Mouse (Mus musculus) c-Kit-positive CD71-positive TER-119-negative erythroid progenitor cells, embryonic 14.5 days (primary cell): ENCODE results near the gene Cgnl1.
"Not testable (repeated sequence)": the region's sequence is repeated elsewhere in the genome, so short reads cannot be mapped to it uniquely, and the experiment has no call there.

Experiments used
- DNase-seq: peaks from one replicate; pipeline ENCODE4 v3.0.0-alpha.2; 2013; ENCODE audit warnings: low read depth

The Cgnl1 gene

DNA sequence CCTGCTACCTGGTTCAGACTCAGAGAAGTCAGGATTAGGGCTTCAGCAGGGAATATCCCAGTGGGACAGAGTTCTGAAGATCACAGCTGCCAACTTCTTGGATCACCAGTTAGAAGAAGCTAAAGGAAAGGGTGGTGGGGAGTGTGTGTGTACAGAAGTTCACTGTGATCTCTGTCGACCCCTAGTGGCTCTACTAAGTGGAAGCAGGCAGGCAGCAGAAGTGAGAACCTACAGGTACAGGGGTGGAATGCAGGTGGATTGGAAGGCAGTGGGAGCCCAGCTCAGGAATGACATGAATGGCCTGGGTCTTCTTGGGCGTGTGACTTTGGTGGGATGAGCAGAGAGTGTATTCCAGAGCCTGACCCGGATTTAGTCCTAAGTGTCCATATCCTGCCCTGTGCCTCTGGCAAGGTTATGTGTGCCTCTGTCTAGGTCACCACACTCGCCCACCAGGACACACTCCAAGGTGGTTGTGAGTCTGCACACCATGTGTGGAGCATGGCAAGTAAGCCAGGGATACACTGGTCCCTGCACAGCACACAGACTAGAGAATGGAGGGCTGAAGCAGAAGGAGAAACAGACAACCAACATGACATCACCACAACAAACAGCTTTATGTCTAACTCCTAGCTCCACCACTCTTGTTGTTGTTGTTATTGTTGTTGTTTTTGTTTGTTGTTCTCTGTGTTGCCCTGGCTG, 147.4 kb downstream of the Cgnl1 start:
- DNase-seq: no peak

DNA sequence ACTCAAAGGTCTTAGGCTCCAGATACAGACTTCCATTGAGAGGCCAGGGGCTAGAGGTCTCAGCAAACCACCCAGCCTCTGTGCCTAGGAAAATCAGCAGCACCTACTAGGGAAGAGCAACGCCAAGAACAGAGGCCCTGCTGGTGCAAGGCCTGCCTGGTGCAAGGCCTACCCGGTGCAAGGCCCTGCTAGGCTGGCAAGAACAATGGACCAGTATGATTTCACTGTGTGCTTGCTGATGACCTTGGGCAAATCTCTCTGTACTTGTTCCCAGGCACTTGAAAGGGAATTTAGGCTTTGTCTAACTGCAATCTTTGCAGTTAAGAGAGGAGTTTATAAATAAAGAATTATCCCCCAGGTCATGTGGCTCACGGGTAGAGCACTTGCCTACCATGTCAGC, 148.8 kb downstream of the Cgnl1 start:
- no peak for DNase-seq

DNA sequence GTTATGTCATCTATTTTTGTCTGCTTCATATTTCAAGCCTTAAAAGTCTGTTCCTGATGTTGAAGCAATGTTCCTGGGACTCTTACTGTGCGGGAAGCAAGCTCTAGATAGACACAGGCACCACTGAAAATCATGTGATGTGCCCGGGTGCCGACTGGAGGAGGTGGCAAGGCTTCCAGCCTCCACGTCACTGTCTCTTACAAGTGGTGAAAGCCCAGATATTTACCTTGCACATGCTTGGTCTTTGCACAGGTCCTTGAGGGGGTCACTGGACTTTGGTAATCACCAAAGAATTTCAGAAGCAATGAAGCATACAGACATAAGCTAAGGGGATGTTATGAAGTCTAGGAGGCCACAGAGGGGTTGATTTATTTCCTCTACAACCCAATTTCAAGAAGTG, 149.4 kb downstream of the Cgnl1 start:
- DNase-seq: no peak

DNA sequence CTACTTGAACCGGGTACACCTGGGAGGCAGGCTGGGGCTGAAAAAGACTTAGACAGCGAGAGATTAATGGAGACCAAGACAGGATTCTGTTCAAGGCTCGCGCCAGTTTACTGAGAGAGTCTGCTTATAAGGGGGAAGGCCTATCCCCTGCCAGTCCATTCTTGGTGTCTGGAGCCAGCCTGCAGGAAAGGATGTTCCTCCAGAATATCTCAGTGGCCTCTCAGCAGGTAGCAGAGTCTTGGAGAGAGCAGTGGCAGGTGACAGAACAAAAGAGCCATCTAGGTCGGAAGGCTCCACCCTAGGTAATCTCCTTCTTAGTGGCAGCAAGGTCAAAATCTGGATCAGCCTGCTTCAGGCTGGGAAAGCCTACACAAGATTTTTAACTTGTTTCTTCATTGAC, 151.3 kb downstream of the Cgnl1 start:
- not testable (repeated sequence) for DNase-seq

DNA sequence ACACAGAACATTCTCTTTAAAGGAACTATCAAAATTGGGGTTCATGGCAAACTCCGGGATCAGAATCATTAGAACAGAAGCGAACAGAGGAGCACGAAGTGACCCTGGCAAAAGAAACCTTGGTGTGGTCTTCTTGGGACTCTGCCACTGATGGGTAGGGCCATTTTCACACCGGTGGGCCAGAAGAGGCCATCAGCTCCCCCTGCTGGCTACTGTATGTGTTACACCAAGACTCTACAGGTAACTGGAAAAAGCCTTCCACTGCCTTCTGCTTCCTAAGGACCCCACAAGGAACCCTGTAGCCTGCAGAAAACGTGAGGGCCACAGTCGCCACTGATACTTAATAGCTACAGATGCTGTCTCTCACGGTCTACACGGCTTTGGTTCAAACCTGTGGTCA, 154.0 kb downstream of the Cgnl1 start:
- no peak for DNase-seq

DNA sequence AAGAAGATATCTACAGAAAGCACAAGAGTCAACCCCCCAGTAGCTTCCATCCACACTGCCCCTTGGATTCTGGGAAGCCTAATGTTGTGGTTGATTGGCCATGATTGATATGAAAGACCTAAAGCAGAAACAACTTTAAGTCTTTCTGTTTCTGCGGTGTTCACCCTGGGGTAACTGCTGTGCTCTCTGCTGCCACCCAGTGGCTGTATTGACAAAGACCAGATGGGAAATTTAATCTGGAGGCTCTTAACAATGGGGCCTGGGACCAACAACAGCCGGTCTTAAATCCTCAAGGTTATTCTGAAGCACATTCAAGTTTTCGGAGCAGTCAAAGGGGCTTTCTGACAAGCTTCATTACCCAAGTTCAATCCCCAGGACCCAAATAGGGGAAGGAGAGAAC, 155.2 kb downstream of the Cgnl1 start:
- peak; percentile 75 for DNase-seq

DNA sequence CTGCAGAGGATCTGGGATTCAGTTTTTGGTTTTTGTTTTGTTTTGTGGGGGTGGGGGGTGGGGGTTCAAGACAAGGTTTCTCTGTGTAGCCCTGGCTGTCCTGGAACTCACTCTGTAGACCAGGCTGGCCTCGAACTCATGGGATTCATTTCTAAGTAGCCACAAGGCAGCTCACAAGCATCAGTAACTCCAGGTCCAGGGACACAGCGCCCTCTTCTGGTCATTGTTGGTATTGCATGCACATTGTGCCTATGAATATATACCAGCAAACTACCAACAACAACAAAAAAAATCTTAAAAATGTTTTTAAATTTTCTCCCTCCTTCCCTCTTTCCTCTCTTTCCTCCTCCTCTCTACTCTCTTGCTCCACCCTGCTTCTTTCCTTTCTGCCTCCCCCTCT, 156.8 kb downstream of the Cgnl1 start:
- DNase-seq: peak; percentile 51

DNA sequence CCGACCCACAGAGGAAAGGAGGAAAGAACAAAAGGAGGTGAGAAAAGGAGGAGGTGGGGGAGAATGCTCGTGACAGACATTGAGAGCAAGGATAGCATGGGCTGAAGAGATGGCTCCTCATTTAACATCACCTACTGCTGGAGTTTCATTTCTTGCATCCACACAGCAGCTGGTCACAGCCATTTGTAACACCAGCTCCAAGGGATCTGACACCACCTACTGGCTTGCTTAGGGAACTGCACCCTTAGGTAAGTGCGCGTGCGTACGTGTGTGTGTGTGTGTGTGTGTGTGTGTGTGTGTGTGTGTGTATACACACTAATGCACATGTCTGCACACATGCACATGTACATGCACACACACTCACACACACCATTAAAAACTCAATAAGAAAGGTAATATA, 158.4 kb downstream of the Cgnl1 start:
- DNase-seq: no peak

DNA sequence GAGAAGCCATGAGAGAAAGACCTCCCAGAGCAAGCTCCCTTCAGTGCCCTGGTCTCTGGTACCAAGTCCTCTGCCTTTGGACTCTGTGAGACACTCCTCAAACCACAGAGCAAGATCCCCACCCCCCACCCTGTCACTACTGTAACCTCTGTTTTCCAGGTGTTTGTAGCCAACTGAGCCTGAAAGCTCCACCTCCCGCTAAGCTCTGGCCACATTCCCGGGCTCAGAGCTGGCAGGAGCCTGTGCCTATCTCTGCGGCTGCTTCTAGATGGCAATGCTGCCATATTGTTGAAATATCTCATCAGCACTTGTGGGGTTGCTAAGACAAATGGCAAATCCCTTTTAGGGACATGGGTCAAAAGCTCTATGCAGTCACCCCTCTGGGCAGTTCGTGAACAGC, 159.5 kb downstream of the Cgnl1 start:
- no peak for DNase-seq

DNA sequence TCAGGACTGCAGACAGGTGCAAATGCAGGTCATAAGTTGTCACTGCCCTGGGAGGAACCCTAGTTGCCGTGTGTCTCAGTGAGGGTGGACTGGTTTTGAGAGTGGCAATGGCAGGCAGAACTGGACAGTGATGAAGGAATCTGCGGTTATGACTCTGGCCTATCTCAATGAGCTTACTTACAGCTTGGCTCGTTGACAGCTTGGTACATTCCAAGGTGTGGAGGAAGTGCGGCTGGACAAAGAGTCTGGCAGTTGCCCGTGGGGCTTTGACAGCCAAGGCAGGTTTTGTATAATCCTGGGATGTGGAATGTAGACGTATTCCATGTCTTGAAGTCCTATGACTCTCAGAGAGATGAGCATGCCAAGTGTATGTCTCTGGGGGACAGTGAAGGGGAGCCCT, 162.4 kb downstream of the Cgnl1 start:
- no peak for DNase-seq

DNA sequence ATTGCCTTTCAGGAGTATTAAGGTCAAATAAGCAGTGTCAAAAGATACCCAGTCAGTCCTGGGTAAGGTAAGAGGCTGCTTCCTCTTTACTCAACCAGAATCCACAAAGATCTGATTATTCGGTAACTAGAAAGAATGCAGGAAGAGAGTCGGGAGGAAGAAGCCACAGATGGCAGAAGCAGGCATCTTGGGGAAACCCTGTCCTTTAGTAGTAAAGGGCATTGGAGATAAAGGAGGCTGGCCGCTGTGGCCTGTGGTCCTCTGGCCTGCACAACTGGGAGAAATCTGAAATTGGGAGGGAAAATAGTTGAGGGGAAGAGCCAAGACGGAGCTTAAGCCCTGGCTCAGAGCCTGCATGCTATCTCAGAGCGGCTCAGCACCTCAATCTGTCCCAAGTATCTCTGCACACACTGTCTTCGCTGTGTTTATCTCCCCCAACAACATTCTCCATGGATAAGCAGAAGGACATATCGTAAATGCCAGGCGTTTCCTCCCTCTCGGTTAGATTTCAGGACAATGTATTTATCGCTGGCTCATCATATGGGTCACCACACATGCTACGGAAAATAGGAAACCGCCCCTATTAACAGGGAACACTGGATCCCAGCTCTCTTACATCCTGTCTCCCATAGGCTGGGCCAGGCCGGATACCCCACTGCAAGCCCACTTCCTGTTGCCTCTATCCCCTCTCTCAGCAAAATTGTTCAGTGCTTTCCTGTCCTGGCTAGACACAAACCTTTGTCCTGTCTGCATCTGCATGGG, 164.9 kb downstream of the Cgnl1 start:
- peak; percentile 66 for DNase-seq

DNA sequence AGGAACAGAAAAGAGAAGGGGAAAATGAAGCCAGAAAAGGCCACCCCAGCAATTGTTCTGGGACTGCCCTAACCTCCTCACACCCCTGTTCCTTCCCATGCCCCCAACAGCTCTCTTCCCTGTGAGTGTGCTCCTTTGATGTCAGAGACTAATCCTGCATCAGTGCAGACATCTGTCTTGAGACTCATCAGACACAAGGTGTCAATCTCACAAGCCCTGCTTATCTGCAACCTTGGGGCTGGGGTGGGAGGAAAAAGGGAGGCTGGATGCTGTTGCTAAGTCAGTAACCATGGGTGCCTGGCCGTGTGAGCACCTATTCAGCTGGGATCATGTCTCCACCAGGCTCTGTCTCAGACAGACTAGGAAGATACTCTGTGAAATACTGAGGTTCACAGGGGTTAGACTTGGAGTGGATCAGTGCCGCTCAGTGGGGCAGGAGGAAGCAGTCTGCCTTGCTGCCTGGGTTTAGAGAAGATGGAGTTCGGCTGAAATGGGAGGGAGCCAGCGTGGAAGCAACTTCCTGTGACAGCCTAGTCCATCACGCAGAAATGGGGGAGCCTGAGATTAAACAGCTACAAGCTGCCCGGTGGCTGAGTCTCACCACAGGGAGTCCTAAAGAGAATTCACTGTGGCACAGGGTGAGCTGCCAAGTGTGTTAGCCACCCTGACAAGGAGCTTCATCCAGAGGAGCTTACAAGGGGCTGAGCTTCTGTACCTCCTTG, 166.3 kb downstream of the Cgnl1 start:
- DNase-seq: peak; percentile 41

DNA sequence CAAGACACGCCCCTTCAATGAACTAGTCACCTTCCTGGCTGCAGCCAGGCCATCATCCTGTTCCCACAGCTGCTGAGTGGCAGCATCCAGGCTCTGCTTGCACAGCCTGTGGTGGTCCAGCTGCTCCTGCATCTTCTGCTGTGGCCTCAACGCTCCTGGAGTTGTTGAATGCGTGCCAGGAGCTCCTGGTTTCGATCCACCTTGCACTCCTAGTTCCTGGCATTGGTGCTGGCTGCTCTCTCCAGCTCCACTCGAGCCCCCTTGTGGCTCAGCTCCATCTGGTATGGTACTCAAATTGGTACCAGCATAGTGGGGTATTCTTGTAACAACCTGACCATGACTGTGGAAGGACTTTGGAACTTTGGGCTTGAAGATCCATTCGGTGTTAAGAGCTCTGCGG, 171.5 kb downstream of the Cgnl1 start:
- no peak for DNase-seq

DNA sequence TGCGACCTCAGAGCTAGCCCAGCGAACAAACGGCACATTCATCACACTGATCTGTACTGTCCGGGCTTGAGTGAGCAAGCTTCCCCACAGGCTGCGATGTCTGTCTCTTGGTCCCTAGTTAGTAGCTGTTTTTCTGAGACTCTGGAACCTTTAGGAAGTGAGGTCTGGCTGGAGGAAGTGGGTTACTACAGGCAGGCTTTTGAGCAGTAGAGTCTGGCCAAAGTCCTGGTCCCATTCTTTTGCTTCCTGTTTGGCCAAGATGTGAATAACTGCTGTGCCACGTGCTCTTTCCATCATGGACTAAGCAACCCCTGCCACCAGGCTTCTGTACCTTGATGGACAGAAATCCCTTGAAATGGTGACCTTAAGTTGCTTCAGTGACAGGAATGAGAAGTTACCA, 174.5 kb downstream of the Cgnl1 start:
- no peak for DNase-seq

DNA sequence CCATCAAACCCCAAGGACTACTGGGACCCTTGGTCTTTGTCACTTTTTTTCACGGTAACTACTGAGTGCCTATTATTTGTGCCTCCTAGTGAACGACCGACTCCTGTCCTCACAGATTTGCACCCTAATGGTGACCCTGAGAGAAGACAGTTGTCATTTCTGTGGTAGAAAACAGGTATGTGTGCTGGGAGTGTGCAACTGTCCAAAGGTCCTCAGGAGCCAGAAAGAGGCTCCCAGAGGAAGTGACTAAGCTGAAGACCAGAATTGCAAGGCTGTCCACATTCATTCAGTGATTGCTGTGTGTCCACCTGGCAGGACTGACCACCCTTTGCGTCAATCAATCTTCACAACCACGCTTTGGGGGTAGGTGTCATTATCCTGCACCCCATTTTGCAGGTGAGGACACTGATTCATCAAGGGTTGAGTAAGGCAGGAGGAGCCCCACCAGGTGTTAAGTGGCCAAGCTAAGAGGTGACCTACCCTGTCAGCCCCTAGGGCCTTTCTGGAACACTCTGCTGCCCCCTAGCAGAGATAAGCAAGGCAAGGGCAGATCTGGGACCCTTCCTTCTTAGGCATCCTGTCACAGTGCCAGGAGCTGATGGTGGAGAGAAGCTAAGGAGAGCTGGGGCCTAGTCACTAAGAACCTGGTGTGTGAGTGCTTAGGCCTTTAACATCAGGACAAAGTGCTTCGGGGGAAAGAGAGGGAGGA, 178.7 kb downstream of the Cgnl1 start:
- no peak for DNase-seq

DNA sequence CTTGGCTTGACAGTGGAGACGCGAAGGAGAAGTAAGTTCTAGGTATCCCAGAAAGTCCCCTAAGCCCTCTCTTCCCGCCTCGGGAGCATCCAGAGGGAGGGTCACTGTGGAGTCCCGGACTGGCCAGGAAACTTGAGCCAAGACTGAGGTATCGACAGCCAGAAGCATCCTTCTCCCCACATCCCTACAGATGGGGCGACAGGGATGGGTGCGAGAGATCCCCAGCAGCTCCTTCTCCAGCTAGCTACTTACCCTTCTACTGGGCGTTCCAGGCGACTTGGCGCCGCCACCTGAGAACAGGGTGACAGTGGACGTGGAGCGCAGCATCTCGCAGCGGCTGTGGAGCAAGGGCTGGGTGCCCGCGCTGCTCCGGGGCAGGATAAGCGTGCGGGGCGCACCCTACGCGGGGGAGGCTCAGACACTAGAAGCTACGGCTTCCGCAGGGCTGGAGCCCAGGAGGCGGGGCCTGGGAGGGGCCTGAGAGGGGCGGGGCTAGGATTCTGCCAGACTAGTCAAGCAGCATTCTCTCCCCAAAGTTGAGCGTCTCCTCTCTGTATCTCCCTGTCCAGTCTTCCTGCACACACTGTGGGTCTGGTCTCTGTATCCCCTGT, 179.4 kb downstream of the Cgnl1 start, which contains the start of gene Myzap:
Gene Myzap, minus strand, starts transcription at position 423 of the 611 bp plus-strand sequence.
- peak; percentile 74 for DNase-seq

DNA sequence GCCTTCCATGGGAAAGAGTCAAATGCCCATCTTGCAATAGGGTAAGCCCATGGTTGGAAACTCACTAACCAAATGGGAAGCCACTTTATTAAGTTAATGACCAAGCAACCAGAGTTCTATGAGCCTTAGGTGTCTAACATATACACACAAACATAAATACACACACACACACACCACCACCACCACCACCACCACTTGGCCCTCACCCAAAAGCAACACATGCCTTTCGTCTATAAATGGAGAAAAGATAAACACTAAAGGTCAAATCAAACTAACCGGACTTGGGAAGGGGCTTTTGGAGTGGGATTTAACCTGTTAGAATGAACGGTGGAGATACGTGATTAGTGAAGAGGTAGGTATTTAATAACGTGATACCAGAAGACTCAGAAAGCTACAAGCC, 180.3 kb downstream of the Cgnl1 start:
- DNase-seq: no peak

DNA sequence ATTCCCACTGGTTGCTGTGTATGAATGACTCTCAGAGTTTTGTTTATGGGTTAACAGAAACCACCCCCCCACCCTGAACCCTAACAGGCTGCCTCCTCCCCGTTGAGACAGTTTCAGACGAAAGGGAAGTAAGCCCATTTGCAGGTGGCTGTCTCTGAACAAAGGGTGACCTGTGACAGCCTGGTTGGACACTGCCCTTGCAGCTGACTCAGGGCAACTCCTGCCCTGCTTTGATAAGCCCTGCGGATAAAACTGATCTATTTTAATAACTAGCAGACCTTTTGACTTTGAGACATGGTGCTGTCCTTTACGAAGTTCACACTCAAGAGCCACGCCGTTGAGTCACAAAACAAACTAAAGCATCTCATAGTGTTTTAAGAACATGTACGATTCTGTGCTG, 181.6 kb downstream of the Cgnl1 start:
- no peak for DNase-seq

DNA sequence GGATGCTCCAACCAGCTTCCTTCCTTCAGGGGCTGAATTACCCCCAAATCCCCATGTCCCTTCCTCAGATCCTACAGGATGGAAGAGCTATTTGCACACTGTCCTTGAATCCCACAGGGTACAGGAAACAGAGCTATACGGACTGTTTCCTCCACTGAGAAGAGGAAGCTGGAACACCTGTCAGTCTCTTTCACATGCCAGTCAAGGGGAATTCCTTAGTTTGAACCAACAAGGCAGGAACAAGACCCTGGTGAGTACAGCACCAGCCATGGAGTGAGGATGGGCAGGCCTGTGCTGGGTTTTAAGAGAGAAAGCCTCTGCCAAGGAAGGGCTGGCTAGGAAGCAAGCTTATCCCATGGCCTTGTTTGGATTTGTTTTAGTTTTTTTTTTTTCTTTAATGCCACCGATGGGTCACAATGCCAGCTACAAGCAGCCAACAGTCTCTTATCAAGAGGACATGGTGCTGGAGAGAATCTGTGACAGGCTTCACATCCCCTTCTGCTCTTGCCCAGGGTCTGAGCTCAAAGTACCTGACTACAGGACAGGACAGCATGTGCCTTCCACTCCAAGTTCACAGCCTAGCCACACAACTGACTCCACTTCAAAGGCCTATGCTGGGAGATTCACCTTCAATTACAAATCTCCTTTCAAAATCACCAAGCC, 182.3 kb downstream of the Cgnl1 start:
- no peak for DNase-seq

DNA sequence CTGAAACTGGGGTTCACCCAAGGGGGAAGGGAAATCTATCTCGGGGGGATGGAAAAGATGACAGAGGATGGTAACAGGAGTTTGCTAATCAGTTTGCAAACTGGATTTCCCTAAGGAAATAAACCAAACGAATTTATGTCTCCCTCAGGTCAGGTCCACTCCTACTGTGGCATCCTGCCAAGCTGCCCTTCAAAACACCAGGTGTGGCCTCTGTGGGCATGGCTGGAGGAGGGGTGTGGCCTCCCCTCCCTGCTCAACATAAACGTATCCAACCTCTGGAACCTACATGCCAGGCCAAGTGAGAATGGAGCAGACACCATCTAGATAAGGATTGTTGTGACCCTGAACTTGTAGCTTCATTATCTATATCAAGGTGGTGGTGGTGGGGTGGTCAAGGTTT, 185.0 kb downstream of the Cgnl1 start:
- no peak for DNase-seq

DNA sequence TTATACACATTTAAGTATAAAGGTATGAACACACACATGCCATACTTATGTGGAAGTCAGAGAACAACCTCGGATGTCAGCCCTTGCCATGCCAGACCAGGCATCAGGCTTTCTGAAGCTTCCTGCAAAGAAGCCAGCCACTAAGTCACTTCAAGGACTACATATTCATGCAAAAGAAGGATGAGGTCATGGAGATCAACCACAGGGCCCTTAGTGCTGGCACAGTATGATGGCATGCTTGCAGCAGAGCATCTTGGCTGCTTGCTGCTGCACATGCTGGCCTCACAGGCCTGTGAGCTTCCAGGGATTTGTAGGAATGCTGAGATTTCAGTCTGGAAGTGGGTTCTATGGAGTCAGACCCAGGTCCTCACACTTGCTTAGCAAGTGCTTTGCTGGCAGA, 188.6 kb downstream of the Cgnl1 start:
- no peak for DNase-seq
